Mouse (Mus musculus) G1E (cell line): ENCODE measurements at regions not wholly inside any gene's neighbourhood (a gene's known extent, or its start where the extent isn't known, plus 50 kb on each side); places are given as distances from the start of the nearest gene placed in this dataset.

ENCODE experiments used
- CTCF ChIP-seq: IDR thresholded peaks from 2 replicates; pipeline ENCODE4 v1.5.1; 2012; ENCODE audit warnings: low read depth, low read length, inconsistent platforms, mixed read lengths
- POLR2AphosphoS5 ChIP-seq: IDR thresholded peaks from 2 replicates; pipeline ENCODE4 v1.6.1; 2012; ENCODE audit warnings: low read depth, low read length, inconsistent platforms; ENCODE audit not compliant: insufficient replicate concordance
- TAL1 ChIP-seq: conservative IDR thresholded peaks from 2 replicates; pipeline ENCODE4 v1.6.1; 2012; ENCODE audit warnings: low read depth, low read length, inconsistent platforms, mixed read lengths

GRCm38 (mm10) chr5:67541867-67542266 lies 65.8 kb upstream of the Shisa3 start:
- no peak for TF ChIP-seq CTCF
- TF ChIP-seq POLR2AphosphoS5, result no peak
- TF ChIP-seq TAL1, result no peak
